Mouse (Mus musculus): ENCODE results near the gene Syk. TPM values are rescaled to one million over a fixed set of nuclear protein-coding genes. Genes with fewer than 3 reads are reported as not detected.

Gene Syk
- polyA plus RNA-seq, 1 experiment from 2014 or later = 2.2 TPM

- WGBS = 70% methylated on average over 4 of the region's 4 CpGs
- H3K27me3 ChIP-seq (ENCODE audit: control insufficient read depth, insufficient read depth, low read length) = no peaks in the 10 kb centered on the region
Observed at GRCm38 (mm10) chr13:52542636-52543035, 40.3 kb upstream of the Syk start.

GRCm38 (mm10) chr13:52546288-52546687 lies 36.7 kb upstream of the Syk start:
- no peak overlapping the region for H3K27ac ChIP-seq (ENCODE audit: low read depth, low read length)
- no peak overlapping the region for H3K4me3 ChIP-seq (ENCODE audit: low read depth, low read length)
- no peaks in the 10 kb centered on the region for H3K36me3 ChIP-seq (ENCODE audit: control insufficient read depth, insufficient read depth, low read length)
- H3K9ac ChIP-seq (ENCODE audit: low read length) = no peak overlapping the region
- no peaks in the 10 kb centered on the region for H3K4me1 ChIP-seq (replicated peaks; ENCODE audit: control insufficient read depth, insufficient read depth, low read length)
- ATAC-seq (replicated peaks; ENCODE audit: low FRiP score) = no peak
- no peak overlapping the region for H3K4me2 ChIP-seq (ENCODE audit: low read depth, low read length, severe bottlenecking)
- no peaks in the 10 kb centered on the region for H3K27me3 ChIP-seq (ENCODE audit: control insufficient read depth, insufficient read depth, low read length)
- DNase-seq (ENCODE audit: low spot score) = no peak
- no peaks in the 10 kb centered on the region; the same call in 1 of the 2 replicates for H3K9me3 ChIP-seq (ENCODE audit: control insufficient read depth, low read length)
- WGBS = 91% methylated on average over 6 of the region's 6 CpGs

More at GRCm38 (mm10) chr13:52542636-52543035, 40.3 kb upstream of the Syk start:
- ATAC-seq (replicated peaks; ENCODE audit: low FRiP score) (no peak), DNase-seq (ENCODE audit: low spot score) (no peak)
- Histone ChIP-seq H3K4me1 (replicated peaks; ENCODE audit: control insufficient read depth, insufficient read depth, low read length) (no peaks in the 10 kb centered on the region), H3K9me3 (ENCODE audit: control insufficient read depth, low read length) (no peaks in the 10 kb centered on the region), H3K4me3 (ENCODE audit: low read depth, low read length) (no peak overlapping the region), H3K36me3 (ENCODE audit: control insufficient read depth, insufficient read depth, low read length) (no peaks in the 10 kb centered on the region), H3K4me2 (ENCODE audit: low read depth, low read length, severe bottlenecking) (no peak overlapping the region), H3K27ac (ENCODE audit: low read depth, low read length) (no peak overlapping the region), H3K9ac (ENCODE audit: low read length) (no peak overlapping the region)

- Histone ChIP-seq H3K27ac (ENCODE audit: low read depth, low read length) (no peak overlapping the region), H3K27me3 (ENCODE audit: control insufficient read depth, insufficient read depth, low read length) (no peaks in the 10 kb centered on the region), H3K9me3 (ENCODE audit: control insufficient read depth, low read length) (no peaks in the 10 kb centered on the region; the same call in 1 of the 2 replicates), H3K4me3 (ENCODE audit: low read depth, low read length) (no peak overlapping the region), H3K36me3 (ENCODE audit: control insufficient read depth, insufficient read depth, low read length) (no peaks in the 10 kb centered on the region), H3K4me1 (replicated peaks; ENCODE audit: control insufficient read depth, insufficient read depth, low read length) (no peaks in the 10 kb centered on the region), H3K4me2 (ENCODE audit: low read depth, low read length, severe bottlenecking) (no peak overlapping the region), H3K9ac (ENCODE audit: low read length) (no peak overlapping the region)
- DNase-seq (ENCODE audit: low spot score) (no peak), ATAC-seq (replicated peaks; ENCODE audit: low FRiP score) (no peak)
- 89% methylated on average over 5 of the region's 5 CpGs for WGBS
Observed at GRCm38 (mm10) chr13:52550690-52551193, 32.2 kb upstream of the Syk start.

GRCm38 (mm10) chr13:52551275-52551674 lies 31.7 kb upstream of the Syk start:
- no peak for ATAC-seq (replicated peaks; ENCODE audit: low FRiP score)
- 88% methylated on average over 9 of the region's 9 CpGs for WGBS
- Histone ChIP-seq H3K4me1 (replicated peaks; ENCODE audit: control insufficient read depth, insufficient read depth, low read length) (no peaks in the 10 kb centered on the region), H3K9me3 (ENCODE audit: control insufficient read depth, low read length) (no peaks in the 10 kb centered on the region; the same call in 1 of the 2 replicates), H3K27me3 (ENCODE audit: control insufficient read depth, insufficient read depth, low read length) (no peaks in the 10 kb centered on the region), H3K9ac (ENCODE audit: low read length) (no peak overlapping the region), H3K27ac (ENCODE audit: low read depth, low read length) (no peak overlapping the region), H3K36me3 (ENCODE audit: control insufficient read depth, insufficient read depth, low read length) (no peaks in the 10 kb centered on the region), H3K4me2 (ENCODE audit: low read depth, low read length, severe bottlenecking) (no peak overlapping the region), H3K4me3 (ENCODE audit: low read depth, low read length) (no peak overlapping the region)
- no peak for DNase-seq (ENCODE audit: low spot score)

- Histone ChIP-seq H3K4me2 (ENCODE audit: low read depth, low read length, severe bottlenecking) (no peak overlapping the region), H3K4me1 (replicated peaks; ENCODE audit: control insufficient read depth, insufficient read depth, low read length) (no peaks in the 10 kb centered on the region), H3K9me3 (ENCODE audit: control insufficient read depth, low read length) (no peaks in the 10 kb centered on the region; the same call in 1 of the 2 replicates), H3K27ac (ENCODE audit: low read depth, low read length) (no peak overlapping the region), H3K36me3 (ENCODE audit: control insufficient read depth, insufficient read depth, low read length) (no peaks in the 10 kb centered on the region), H3K27me3 (ENCODE audit: control insufficient read depth, insufficient read depth, low read length) (no peaks in the 10 kb centered on the region), H3K9ac (ENCODE audit: low read length) (no peak overlapping the region), H3K4me3 (ENCODE audit: low read depth, low read length) (no peak overlapping the region)
- 79% methylated on average over 9 of the region's 9 CpGs for WGBS
- ATAC-seq (replicated peaks; ENCODE audit: low FRiP score) (no peak), DNase-seq (ENCODE audit: low spot score) (no peak)
Observed at GRCm38 (mm10) chr13:52552822-52553477, 30.0 kb upstream of the Syk start.

GRCm38 (mm10) chr13:52554722-52555121 lies 28.3 kb upstream of the Syk start:
- ATAC-seq (replicated peaks; ENCODE audit: low FRiP score) = no peak
- WGBS = 89% methylated on average over 9 of the region's 9 CpGs

GRCm38 (mm10) chr13:52557421-52557820 lies 25.6 kb upstream of the Syk start:
- Histone ChIP-seq H3K4me2 (ENCODE audit: low read depth, low read length, severe bottlenecking) (no peak overlapping the region), H3K27ac (ENCODE audit: low read depth, low read length) (no peak overlapping the region), H3K27me3 (ENCODE audit: control insufficient read depth, insufficient read depth, low read length) (no peaks in the 10 kb centered on the region), H3K4me3 (ENCODE audit: low read depth, low read length) (no peak overlapping the region), H3K9me3 (ENCODE audit: control insufficient read depth, low read length) (no peaks in the 10 kb centered on the region), H3K4me1 (replicated peaks; ENCODE audit: control insufficient read depth, insufficient read depth, low read length) (peaks cover 3% of the 10 kb centered on the region; the same call in 1 of the 2 replicates), H3K9ac (ENCODE audit: low read length) (no peak overlapping the region), H3K36me3 (ENCODE audit: control insufficient read depth, insufficient read depth, low read length) (no peaks in the 10 kb centered on the region)
- ATAC-seq (replicated peaks; ENCODE audit: low FRiP score) (no peak), DNase-seq (ENCODE audit: low spot score) (no peak)
- WGBS = 79% methylated on average over 7 of the region's 7 CpGs

More at GRCm38 (mm10) chr13:52554722-52555121, 28.3 kb upstream of the Syk start:
- H3K27ac ChIP-seq (ENCODE audit: low read depth, low read length) = no peak overlapping the region
- H3K9ac ChIP-seq (ENCODE audit: low read length) = no peak overlapping the region
- H3K36me3 ChIP-seq (ENCODE audit: control insufficient read depth, insufficient read depth, low read length) = no peaks in the 10 kb centered on the region
- H3K4me3 ChIP-seq (ENCODE audit: low read depth, low read length) = no peak overlapping the region
- no peak overlapping the region for H3K4me2 ChIP-seq (ENCODE audit: low read depth, low read length, severe bottlenecking)
- DNase-seq (ENCODE audit: low spot score) = no peak
- no peaks in the 10 kb centered on the region for H3K4me1 ChIP-seq (replicated peaks; ENCODE audit: control insufficient read depth, insufficient read depth, low read length)
- H3K27me3 ChIP-seq (ENCODE audit: control insufficient read depth, insufficient read depth, low read length) = no peaks in the 10 kb centered on the region
- H3K9me3 ChIP-seq (ENCODE audit: control insufficient read depth, low read length) = no peaks in the 10 kb centered on the region

GRCm38 (mm10) chr13:52561367-52562165 lies 21.4 kb upstream of the Syk start:
- Histone ChIP-seq H3K4me3 (ENCODE audit: low read depth, low read length) (no peak overlapping the region), H3K4me2 (ENCODE audit: low read depth, low read length, severe bottlenecking) (no peak overlapping the region), H3K9me3 (ENCODE audit: control insufficient read depth, low read length) (no peaks in the 10 kb centered on the region), H3K36me3 (ENCODE audit: control insufficient read depth, insufficient read depth, low read length) (no peaks in the 10 kb centered on the region), H3K27ac (ENCODE audit: low read depth, low read length) (no peak overlapping the region), H3K9ac (ENCODE audit: low read length) (no peak overlapping the region), H3K4me1 (replicated peaks; ENCODE audit: control insufficient read depth, insufficient read depth, low read length) (peaks cover 3% of the 10 kb centered on the region; the same call in 1 of the 2 replicates), H3K27me3 (ENCODE audit: control insufficient read depth, insufficient read depth, low read length) (no peaks in the 10 kb centered on the region)
- ATAC-seq (replicated peaks; ENCODE audit: low FRiP score) (no peak), DNase-seq (ENCODE audit: low spot score) (no peak)
- WGBS = 86% methylated on average over 8 of the region's 8 CpGs

Data from forebrain, embryonic 11.5 days (tissue).